Mouse (Mus musculus) spleen, postnatal 14 days (tissue): ENCODE measurements around the gene Lamb1.

Source experiments
- DNase-seq, 2 experiments: peaks; one replicate each; pipeline ENCODE4 v3.0.0; 2021 to 2022; ENCODE audit warnings: low spot score in 2 of 2

The Lamb1 gene

GRCm38 (mm10) chr12:31252259-31252658 lies 12.8 kb upstream of the Lamb1 start:
- no peak for DNase-seq

DNA sequence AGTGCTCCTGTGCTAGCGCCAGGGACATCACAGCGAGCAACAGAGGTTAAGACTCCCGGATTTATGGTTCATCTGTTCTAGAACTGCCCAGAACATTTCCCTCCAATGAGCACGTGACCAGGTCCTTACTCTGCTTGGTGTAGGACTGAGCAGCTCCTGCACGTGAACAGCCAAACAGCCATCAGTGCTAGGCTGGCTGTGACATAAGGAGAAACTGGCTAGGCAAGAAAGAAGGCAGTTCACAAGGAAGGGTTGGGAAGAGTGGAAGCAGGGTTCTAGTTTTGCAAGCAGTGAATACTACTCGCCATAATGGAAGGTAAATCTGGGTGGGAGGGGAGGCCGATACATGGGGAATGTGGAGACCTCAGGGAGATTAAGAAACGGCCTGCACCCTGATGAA lies 10.1 kb upstream of the Lamb1 start:
- DNase-seq, result no peak

DNA sequence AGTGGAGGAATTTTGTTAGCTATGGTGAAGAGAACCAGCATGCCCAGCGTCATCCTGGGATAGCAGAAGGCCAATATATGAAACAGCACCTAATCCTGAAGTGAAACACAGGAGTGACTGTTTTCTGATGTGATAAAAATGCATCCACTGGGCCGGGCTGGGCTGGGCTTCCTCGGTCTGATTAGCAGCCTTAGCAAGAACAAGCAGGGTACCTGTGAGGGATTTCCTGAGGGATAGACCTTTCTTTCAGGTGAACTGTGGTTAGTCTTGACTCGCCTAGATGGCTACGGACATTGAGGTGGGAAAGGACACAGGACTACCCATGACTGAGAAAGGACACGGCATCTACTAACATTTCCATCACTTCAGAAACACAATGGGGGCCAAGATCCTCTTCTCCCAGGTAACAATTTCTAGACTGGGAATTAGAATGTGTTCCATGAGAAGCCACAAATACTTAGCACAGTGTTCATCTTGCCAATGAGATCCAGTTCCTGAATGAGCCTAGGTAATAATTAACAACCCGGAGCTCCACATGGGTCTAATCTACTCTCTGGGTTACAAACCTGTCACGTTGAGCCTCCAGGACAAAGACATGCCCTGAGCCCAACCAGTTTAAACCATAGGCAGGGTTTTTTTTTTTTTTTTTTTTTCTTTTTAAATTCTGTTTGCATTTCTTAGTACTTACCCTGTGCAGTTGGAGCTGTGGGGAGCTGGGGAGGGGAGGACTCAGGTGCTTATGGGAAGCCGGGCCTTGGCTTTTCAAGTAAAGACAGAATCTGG lies 8.7 kb upstream of the Lamb1 start:
- DNase-seq, result no peak

- DNase-seq, result no peak
These were observed 3.2 kb upstream of the Lamb1 start for GRCm38 (mm10) chr12:31261882-31262281.

GRCm38 (mm10) chr12:31263921-31264320 lies 1.1 kb upstream of the Lamb1 start:
- DNase-seq, result no peak

GRCm38 (mm10) chr12:31265722-31266431 lies 843 bp downstream of the Lamb1 start:
- no peak for DNase-seq

DNA sequence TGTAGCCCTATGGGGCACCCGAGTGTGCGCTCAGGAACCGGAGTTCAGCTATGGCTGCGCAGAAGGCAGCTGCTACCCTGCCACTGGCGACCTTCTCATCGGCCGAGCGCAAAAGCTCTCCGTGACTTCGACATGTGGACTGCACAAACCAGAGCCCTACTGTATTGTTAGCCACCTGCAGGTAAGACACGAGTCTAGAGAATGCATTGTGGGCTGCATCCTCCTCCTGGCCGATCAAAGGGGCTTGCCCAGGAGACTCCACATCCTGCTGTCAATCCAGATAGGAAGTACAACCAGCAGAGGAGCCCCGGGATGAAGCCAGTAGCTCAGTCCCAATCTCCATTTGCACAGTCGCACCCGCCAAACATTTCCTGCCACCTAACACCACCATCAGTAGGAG lies 1.7 kb downstream of the Lamb1 start:
- no peak for DNase-seq

DNA sequence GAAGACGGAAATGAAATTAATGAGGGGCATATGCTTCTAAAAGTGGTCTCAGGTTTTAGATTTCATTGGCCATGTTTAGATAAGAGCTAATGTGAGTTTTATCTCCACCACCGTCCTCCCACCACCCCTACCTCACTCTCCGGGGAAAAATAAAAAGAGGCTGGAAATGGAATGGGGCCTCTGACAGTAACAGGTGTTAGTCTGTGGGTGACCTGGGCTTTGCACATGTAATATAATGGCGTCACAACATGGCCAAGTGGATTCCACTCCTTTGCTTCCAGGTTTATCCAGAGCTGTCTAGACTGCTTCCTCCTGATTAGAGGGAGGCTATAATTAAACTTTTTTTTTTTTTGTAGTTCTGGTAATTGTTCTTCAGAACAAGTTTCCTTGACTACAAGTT lies 2.3 kb downstream of the Lamb1 start:
- no peak for DNase-seq

GRCm38 (mm10) chr12:31268315-31268714 lies 3.3 kb downstream of the Lamb1 start:
- DNase-seq, result no peak

DNA sequence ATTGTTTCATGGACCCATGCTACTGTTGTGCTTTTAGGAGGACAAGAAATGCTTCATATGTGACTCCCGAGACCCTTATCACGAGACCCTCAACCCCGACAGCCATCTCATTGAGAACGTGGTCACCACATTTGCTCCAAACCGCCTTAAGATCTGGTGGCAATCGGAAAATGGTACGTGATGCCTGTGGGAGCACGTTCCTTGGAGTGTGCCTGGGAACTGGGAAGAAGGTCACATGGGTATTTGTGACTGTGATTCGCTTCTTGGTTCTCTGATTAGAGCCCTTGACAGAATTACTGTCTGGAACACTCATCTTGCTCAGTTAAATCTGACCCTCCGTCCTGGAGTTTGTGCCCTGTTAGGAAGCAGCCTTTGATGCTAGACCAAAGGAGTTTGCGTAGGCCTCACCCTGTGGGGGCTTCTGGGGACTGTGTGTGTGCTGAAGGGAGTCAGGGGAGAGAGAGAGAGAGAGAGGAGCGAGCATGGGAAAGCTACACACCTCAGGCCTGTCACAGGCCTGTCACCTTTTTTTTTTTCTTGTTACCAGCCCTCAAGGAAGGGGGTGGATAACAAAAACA lies 4.1 kb downstream of the Lamb1 start:
- DNase-seq, result no peak

DNA sequence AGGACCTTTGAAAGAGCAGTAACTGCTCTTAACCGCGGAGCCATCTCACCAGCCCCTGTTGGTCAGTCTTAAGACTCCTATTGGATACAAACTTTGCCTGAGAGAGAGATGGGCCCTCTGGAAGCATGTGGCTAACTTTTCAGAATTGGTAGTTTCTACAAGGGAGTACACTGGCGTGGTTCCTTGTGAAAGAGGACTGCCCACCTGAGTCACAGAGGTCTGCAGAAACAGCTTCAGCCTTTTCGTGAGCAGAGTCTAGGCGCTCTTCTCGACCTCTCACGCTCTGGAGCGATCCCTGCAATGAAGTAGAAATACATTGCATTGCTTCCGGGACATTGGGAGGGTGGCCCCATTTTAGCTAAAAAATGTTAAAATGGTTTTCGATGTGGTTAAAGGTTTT lies 5.3 kb downstream of the Lamb1 start:
- no peak for DNase-seq

GRCm38 (mm10) chr12:31270776-31271175 lies 5.7 kb downstream of the Lamb1 start:
- no peak for DNase-seq

- DNase-seq, result no peak
These were observed 6.5 kb downstream of the Lamb1 start for GRCm38 (mm10) chr12:31271361-31272011.

DNA sequence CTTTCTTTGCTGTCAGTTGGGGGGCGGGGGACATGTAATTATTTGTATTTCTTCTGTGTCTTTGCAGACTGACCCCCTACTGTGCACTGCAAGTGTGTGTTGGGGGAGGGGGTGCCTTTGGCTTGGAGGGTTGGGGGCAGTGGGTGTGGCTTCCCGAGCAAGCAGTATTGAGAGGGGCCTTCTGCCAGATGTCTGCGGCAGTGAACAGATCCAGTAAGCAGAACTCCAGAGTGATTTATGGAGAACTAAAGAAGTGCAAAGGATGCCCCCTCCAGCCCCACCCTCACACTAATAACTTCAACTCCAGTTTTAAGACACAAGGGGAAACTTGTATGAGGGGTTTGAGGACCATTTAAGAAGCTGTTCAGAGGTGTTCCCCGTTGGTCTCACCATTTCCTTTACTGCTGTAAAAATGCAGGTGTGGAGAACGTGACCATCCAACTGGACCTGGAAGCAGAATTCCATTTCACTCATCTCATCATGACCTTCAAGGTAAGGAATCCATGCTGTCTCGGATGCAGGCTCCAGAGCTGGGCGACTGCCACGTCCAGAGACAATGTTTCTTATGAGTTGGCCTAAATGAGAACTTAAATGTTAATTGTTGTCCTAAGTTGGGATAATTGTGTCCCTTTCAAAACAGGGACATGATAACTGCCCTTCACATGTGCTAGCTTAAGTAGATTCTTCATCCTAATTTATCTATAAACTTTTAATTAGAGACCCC lies 7.1 kb downstream of the Lamb1 start:
- no peak for DNase-seq

GRCm38 (mm10) chr12:31272846-31273245 lies 7.8 kb downstream of the Lamb1 start:
- no peak for DNase-seq

- DNase-seq, result no peak
These were observed 8.6 kb downstream of the Lamb1 start for GRCm38 (mm10) chr12:31273646-31274045.

- DNase-seq, result no peak
These were observed 10.4 kb downstream of the Lamb1 start for GRCm38 (mm10) chr12:31275411-31275810.

GRCm38 (mm10) chr12:31278270-31278669 lies 13.2 kb downstream of the Lamb1 start:
- DNase-seq, result no peak

GRCm38 (mm10) chr12:31280318-31280717 lies 15.3 kb downstream of the Lamb1 start:
- DNase-seq, result no peak

DNA sequence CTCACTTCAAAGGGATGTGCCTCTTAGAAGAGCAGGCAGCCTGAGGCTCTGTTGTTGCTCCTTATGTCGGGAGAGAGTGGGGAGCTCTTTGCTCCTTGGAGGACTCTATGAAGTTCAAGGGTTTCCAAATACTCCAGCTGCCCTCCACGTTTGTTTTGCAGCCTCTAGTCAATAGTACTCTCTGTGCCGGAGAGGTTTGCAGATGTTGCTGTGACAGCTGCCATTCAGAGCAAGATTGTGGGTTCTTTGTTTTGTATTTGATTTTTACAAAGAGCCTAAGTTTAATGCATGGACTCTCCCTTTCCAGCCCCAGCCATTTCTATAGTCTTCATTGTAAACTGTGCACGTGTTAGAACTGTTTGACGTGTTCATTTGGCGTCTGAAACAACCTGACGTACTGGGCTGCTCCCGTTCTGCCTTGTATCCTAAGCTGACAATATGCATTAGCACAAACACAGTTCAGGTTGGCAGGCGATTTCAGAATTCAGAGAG lies 16.1 kb downstream of the Lamb1 start:
- no peak for DNase-seq

DNA sequence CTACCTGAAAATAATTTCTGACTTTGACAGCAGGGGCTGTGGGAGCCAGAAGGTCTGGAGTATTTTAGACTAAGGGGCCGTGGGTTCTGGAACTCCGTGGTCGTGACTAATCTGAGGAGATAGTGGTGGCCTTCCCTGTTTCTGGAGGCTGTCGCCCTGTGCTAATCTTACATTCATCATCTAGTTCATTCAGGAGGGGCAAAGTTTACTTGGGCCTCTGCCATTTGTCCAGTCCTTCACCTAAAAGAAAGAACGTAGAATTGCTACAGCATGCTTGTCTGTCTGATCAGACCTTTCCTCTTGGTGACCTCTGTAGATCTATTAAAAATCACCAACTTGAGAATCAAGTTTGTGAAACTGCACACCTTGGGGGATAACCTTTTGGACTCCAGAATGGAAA lies 17.2 kb downstream of the Lamb1 start:
- DNase-seq, result no peak

GRCm38 (mm10) chr12:31283131-31283530 lies 18.1 kb downstream of the Lamb1 start:
- no peak for DNase-seq
